Mouse (Mus musculus): ENCODE results near the gene Olfr971.

DNA sequence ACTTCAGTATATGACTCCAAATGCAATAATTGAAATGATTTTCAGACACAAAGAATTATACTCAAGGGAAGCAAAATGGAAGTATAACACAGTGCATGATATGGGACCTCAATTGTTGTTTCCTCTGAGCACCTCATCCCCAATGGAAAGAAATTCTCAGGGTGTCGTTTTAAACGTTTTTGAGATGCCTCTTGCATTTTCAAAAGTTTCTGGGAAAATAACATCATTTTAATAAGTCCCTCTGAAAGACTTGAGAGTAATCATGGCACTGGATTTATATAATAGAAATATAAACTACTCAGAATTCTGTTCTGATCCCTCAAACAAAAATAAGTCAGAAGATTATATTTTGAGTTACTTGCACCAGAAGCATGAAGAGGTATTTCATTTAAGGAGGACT, 29.4 kb downstream of the Olfr971 start, which contains the start of gene Olfr972:
- TF ChIP-seq GATA1 (IDR thresholded peaks at IDR 0.05; ENCODE audit: borderline replicate concordance, low read length), result no peak
- no peak for TF ChIP-seq FLI1 (IDR thresholded peaks at IDR 0.05; ENCODE audit: low read length)
